Mouse (Mus musculus) MEL (cell line): ENCODE data around the gene Alg5.

Source experiments
- BHLHE40 ChIP-seq: IDR thresholded peaks from 2 replicates; pipeline ENCODE4 v1.6.1; 2012; ENCODE audit warnings: low read depth, mild to moderate bottlenecking, inconsistent platforms, low read length, improper control_type of control experiment, borderline replicate concordance
- CTCF ChIP-seq, 3 experiments: IDR thresholded peaks in 2 of 3; conservative IDR thresholded peaks in 1 of 3; 2 replicates each; pipeline ENCODE4 v1.5.1; 2011 to 2012; ENCODE audit warnings: low read length in 3 of 3, low read depth in 2 of 3, mild to moderate bottlenecking in 2 of 3, improper control_type of control experiment in 1 of 3, inconsistent platforms in 1 of 3, mixed read lengths in 1 of 3, moderate library complexity in 1 of 3; ENCODE audit not compliant: control insufficient read depth in 1 of 3, insufficient read depth in 1 of 3, poor library complexity in 1 of 3, severe bottlenecking in 1 of 3
- E2F4 ChIP-seq: IDR thresholded peaks from 2 replicates; pipeline ENCODE4 v1.6.1; 2011; ENCODE audit warnings: low read depth, low read length, improper control_type of control experiment, borderline replicate concordance
- EP300 ChIP-seq, 2 experiments: IDR thresholded peaks; 2 replicates each; pipeline ENCODE4 v1.6.1; 2011; ENCODE audit warnings: improper control_type of control experiment in 2 of 2, low read length in 2 of 2, low read depth in 1 of 2, mild to moderate bottlenecking in 1 of 2
- GATA1 ChIP-seq: IDR thresholded peaks from 2 replicates; pipeline ENCODE4 v1.6.1; 2011; ENCODE audit warnings: low read depth, low read length, improper control_type of control experiment
- NELFE ChIP-seq: IDR thresholded peaks from 2 replicates; pipeline ENCODE4 v1.6.1; 2011; ENCODE audit warnings: low read depth, low read length, improper control_type of control experiment
- POLR2A ChIP-seq, 2 experiments: IDR thresholded peaks; 2 replicates each; pipeline ENCODE4 v1.6.1; 2011 to 2012; ENCODE audit warnings: low read length in 2 of 2, mild to moderate bottlenecking in 2 of 2, control low read depth in 1 of 2, improper control_type of control experiment in 1 of 2, low read depth in 1 of 2, moderate library complexity in 1 of 2; ENCODE audit not compliant: control insufficient read depth in 1 of 2, insufficient read depth in 1 of 2, poor library complexity in 1 of 2
- USF1 ChIP-seq: IDR thresholded peaks from 2 replicates; pipeline ENCODE4 v1.6.1; 2014; ENCODE audit warnings: low read depth, mild to moderate bottlenecking, inconsistent platforms, low read length, improper control_type of control experiment, moderate library complexity

DNA sequence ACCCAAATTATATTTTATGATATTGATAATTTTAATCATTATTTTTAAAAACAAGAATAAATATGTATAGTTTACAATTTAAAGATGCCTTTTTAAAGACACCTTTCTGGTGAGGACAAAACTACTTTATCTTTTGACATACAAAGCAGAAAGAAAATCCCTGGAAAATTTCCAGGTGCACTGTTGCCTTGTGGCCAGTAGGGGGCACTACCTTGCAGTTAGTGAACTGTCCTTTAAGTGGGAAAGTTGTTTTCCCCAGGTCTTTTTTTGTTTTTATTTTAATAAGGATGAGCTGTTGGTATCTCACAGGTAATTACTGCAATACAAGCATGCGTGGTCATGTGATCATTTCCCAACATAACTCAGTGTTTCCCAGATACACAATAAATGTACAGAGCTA is 60.5 kb downstream of the Alg5 start:
- TF ChIP-seq EP300 (IDR thresholded peaks at IDR 0.05; ENCODE audit: low read depth in 1 of 2, low read length in 2 of 2), result no peak
- TF ChIP-seq USF1, result peak; percentile 33; the same call in 1 of the 2 replicates
- TF ChIP-seq CTCF (IDR thresholded peaks at IDR 0.05 in 2 of 3, conservative IDR thresholded peaks at IDR 0.05 in 1 of 3; ENCODE audit: control insufficient read depth in 1 of 3, insufficient read depth in 1 of 3, low read depth in 2 of 3, low read length in 3 of 3, poor library complexity in 1 of 3, severe bottlenecking in 1 of 3), result peak; percentile 27 to 56 (median 53)
- no peak for TF ChIP-seq GATA1
- no peak for TF ChIP-seq E2F4
- no peak for TF ChIP-seq POLR2A (IDR thresholded peaks at IDR 0.05; ENCODE audit: control insufficient read depth in 1 of 2, insufficient read depth in 1 of 2, low read depth in 1 of 2, low read length in 2 of 2, poor library complexity in 1 of 2)
- TF ChIP-seq NELFE, result no peak
- no peak for TF ChIP-seq BHLHE40
